Mouse (Mus musculus) limb, embryonic 14.5 days (tissue): ENCODE measurements at regions not wholly inside any gene's neighbourhood (a gene's known extent, or its start where the extent isn't known, plus 50 kb on each side); places are given as distances from the start of the nearest gene placed in this dataset.

Experiments used
- ATAC-seq: fragments of 200-750 bp; cut with Nextera tagmentation; 2 replicates; pipeline ENCODE4 v1.8.0; 2017; ENCODE audit warnings: low read depth, moderate number of reproducible peaks, moderate TSS enrichment; ENCODE audit not compliant: low FRiP score
- DNase-seq: peaks from one replicate; pipeline ENCODE4 v3.0.0-alpha.2; 2015; ENCODE audit warnings: low spot score
- H3K27ac ChIP-seq: fragments of 300-500 bp; sonication (generic); replicated peaks from 2 replicates; pipeline ENCODE4 v1.5.1; 2014; ENCODE audit warnings: low read depth, mild to moderate bottlenecking, low read length, moderate library complexity, mixed read lengths
- H3K27me3 ChIP-seq: fragments of 300-500 bp; sonication (generic); 2 replicates; pipeline ENCODE4 v1.6.1; 2014; ENCODE audit warnings: low read length, mixed read lengths; ENCODE audit not compliant: control insufficient read depth, insufficient read depth
- H3K36me3 ChIP-seq: fragments of 300-500 bp; sonication (generic); 2 replicates; pipeline ENCODE4 v1.6.1; 2014; ENCODE audit warnings: mild to moderate bottlenecking, low read length, moderate library complexity, mixed read lengths; ENCODE audit not compliant: control insufficient read depth, insufficient read depth
- H3K4me1 ChIP-seq: fragments of 300-500 bp; sonication (generic); 2 replicates; pipeline ENCODE4 v1.6.1; 2014; ENCODE audit warnings: antibody characterized with exemption, low read length, mixed read lengths; ENCODE audit not compliant: control insufficient read depth, insufficient read depth
- H3K4me2 ChIP-seq: fragments of 300-500 bp; sonication (generic); replicated peaks from 2 replicates; pipeline ENCODE4 v1.6.1; 2014; ENCODE audit warnings: low read depth, mild to moderate bottlenecking, low read length, moderate library complexity; ENCODE audit not compliant: severe bottlenecking
- H3K4me3 ChIP-seq: fragments of 300-500 bp; sonication (generic); replicated peaks from 2 replicates; pipeline ENCODE4 v1.5.1; 2014; ENCODE audit warnings: low read length
- H3K9ac ChIP-seq: fragments of 300-500 bp; sonication (generic); 2 replicates; pipeline ENCODE4 v1.6.1; 2014; ENCODE audit warnings: mild to moderate bottlenecking, low read depth, low read length, moderate library complexity; ENCODE audit not compliant: severe bottlenecking
- H3K9me3 ChIP-seq: fragments of 300-500 bp; sonication (generic); 2 replicates; pipeline ENCODE4 v1.6.1; 2016; ENCODE audit warnings: low read length; ENCODE audit not compliant: control insufficient read depth
- POLR2A ChIP-seq: fragments of 200-500 bp; IDR thresholded peaks from 2 replicates; pipeline ENCODE4 v1.8.0; 2012; ENCODE audit warnings: inconsistent platforms, mild to moderate bottlenecking, moderate library complexity, borderline replicate concordance; ENCODE audit not compliant: insufficient read depth, insufficient read length; ENCODE audit errors: extremely low read depth
- WGBS: fragments of 180-500 bp; shearing (Covaris S2); extraction: QIAGEN DNeasy Blood & Tissue Kit; methylation state at CpG from one replicate; pipeline ENCODE4 v1.1.7; 2014; 5-methylcytosine and 5-hydroxymethylcytosine counted together

DNA sequence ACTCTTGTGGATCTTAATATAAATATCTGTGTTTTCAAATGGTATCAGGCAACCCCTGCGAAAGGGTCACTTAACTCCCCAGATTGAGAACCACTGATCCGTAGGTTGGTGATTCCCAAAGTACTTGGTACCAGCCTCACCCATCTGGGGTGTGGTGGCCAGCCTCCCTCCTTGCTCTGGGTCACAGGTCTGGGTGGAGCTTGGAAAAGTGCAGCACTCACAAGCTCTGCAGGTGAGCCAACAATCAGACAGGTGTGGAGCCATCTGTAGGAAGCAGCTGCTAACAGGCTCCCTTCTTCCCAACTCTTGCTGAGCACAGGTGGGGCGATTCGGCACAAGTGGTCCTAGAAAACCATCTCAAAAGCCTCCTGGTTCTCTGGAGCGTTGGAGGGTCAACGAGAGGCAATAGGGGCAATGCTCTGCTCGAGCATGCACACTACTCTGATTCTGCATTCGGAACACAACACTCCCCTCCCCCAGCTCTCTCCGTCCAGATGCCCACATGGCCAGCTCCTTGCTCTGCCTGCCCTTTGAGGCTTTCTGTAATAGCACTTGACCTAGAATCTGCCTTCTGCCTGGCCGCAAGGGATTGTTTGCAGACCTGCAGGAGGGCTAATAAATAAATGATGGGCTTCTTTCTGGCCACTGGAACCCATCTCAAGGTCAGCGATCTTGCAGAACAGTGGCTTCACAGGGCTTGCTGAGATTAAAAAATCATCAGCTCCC lies 58.2 kb upstream of the Glce start:
- ATAC-seq (no peak), DNase-seq (no peak)
- Histone ChIP-seq H3K9me3 (no peaks in the 10 kb centered on the region), H3K27ac (no peak overlapping the region), H3K36me3 (no peaks in the 10 kb centered on the region), H3K27me3 (no peaks in the 10 kb centered on the region), H3K4me3 (no peak overlapping the region), H3K9ac (no peak overlapping the region), H3K4me2 (no peak overlapping the region), H3K4me1 (peaks cover 7% of the 10 kb centered on the region)
- 41% methylated on average over 11 of the region's 11 CpGs for WGBS
- no peak for TF ChIP-seq POLR2A

DNA sequence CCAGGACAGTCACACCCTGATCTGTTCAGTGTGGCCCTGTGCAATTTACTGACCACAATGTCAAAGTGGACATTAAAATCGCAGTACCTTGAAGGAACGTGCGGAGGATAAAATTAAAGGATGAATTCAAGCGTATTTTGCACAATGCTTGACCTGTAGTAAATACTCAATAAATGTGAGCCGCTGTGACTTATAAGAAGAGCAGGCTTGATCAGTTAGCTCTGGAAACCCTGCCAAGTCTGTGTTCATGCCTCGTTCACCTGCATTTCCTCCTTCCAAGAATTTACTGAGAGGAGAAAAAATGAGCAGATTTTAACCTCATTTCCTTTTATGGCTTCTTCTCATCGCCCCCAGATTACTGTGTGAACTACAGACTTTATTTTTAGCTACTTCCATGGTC lies 52.2 kb upstream of the Glce start:
- DNase-seq (no peak), ATAC-seq (no peak)
- WGBS, result 64% methylated on average over 7 of the region's 7 CpGs
- Histone ChIP-seq H3K9ac (no peak overlapping the region), H3K4me3 (no peak overlapping the region), H3K4me1 (no peaks in the 10 kb centered on the region), H3K27me3 (no peaks in the 10 kb centered on the region), H3K9me3 (no peaks in the 10 kb centered on the region), H3K27ac (no peak overlapping the region), H3K36me3 (no peaks in the 10 kb centered on the region), H3K4me2 (no peak overlapping the region)
- no peak for TF ChIP-seq POLR2A
